Mouse (Mus musculus): ENCODE results near the gene Rhox11. TPM values are rescaled to one million over a fixed set of nuclear protein-coding genes. Genes with fewer than 3 reads are reported as not detected.
"Not testable (repeated sequence)": the region's sequence is repeated elsewhere in the genome, so short reads cannot be mapped to it uniquely, and the experiment has no call there.

Rhox11 gene
- total RNA-seq (2021) (not detected), polyA plus RNA-seq (2012; rRNA removed) (not detected in 2 replicates)
- long read RNA-seq, result 0 reads

DNA sequence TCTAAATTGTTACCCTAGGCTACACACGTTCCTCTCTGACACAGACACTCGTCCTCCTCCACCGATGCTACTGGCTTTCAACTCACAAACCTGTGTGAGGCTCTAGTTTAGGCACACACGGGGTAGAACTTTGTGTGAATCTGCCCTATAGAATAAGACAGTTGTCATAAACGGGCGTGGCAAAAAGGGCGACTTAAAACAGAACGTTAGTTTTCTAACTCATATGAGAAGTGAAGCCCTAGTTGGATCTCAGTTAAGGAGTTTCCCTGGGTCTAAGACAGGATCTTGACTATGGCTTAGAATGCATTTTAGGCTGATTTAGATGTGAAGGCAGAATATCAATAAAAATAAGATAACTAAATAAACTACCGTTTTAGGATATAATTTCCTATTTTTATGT is at the start of gene Rhox11:
TSS of gene Rhox11 (minus strand) at position 101 of the 400 bp plus-strand sequence.
- no peak for DNase-seq

DNA sequence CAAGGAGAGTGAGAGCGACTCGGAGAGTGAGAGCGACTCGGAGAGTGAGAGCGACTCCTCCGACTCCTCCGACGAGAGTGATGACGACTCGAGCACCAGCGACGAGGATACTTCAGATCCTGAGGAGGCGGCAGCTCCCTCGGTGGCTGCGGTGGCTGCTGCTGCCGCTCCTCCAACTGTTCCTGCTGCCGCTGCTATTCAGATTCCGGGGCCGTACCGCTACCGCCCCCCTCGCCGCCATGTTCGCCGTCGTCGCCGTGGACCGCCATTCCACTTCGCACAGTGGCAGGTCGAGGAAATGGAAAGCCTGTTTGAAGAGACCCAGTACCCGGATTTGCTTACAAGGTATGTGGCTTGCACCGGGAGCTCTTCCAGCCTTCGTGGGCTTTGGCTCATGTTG is 36.5 kb upstream of the Rhox11 start:
- DNase-seq, result no peak

DNA sequence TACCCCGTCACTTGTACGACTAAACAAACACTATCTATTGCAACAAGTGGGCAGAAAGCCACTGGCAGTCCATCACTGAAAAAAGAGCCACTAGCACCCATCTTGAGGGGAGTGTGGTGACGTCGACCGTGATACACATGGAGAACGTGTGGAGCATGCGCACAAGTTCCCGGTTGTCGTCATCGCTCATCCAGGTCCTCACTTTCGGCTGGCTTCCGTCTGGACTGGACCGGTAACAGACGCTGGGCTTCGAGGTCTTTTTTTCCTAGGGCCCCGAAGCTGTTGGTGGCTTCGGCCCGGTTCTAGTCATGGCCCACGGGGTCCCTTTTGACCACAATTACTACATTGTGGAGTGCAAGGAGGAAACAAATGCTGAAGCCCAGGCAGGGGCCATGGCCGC is 36.0 kb upstream of the Rhox11 start, which contains the start of gene Rhox13:
TSS of gene Rhox13 (plus strand) at position 238 of the 400 bp plus-strand sequence.
- no peak for DNase-seq

DNA sequence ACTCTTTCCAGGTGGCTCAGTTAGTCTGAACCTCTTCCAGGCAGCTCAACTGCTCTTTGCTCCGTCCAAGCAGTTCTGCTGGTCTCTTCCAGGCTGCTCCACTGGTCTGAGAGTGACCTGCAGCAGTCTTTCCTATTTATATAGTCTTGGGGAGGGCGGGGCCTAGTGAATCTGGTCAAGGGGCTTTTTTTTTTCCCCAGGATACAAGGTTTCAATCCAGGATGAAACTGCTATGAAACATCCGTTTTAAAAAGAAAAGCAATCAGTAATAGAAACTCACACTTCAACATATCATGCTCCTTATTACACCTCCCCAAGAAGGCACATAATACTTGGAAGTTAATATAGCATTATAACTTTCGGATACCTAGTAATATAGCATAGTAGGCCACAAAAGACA is 25.9 kb upstream of the Rhox11 start, which contains the start of gene Rhox12:
TSS of gene Rhox12 (minus strand) at position 101 of the 400 bp plus-strand sequence.
- no peak for DNase-seq

DNA sequence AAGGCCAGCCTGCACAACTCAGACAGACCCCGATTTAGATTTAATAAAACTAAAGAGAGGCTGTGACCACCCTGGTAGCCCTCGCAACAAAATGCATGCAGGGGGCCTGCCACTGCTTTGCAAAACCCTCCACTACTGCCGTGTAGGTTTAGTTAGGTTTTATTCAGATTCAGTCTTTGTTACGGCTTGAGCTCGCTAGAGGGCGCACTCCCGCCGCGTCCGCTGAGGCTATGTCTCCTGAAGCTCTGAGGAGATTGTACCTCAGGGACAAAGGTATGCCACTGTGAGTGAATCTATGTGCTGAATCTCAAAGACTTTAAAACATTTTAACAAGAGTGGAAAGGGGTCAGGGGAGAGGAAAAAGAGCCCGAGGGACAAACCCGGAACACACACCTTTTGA is 715 bp downstream of the Rhox11 start:
- peak; percentile 52 for DNase-seq

DNA sequence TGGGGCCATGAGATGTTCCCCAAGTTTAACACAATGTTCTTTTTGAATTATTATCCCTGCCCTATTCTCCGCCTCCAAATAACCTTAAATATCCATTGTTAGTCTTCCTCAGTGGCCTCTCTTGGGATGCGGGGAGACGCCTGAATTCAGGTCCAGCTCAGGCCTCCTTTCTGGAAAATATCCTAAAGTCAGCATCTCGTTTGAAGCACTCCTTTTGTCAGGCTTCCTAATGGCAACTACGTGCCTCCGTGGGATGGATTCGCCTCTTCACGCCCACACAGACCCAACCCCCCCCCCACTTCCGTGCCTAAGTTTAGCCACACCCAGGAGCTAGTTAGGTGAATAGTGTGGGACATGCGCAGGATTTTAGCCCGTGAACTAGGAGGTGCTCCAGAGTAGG is 18.8 kb downstream of the Rhox11 start, which contains the start of gene Rhox10:
TSS of gene Rhox10 (plus strand) at position 301 of the 400 bp plus-strand sequence.
- no peak for DNase-seq

DNA sequence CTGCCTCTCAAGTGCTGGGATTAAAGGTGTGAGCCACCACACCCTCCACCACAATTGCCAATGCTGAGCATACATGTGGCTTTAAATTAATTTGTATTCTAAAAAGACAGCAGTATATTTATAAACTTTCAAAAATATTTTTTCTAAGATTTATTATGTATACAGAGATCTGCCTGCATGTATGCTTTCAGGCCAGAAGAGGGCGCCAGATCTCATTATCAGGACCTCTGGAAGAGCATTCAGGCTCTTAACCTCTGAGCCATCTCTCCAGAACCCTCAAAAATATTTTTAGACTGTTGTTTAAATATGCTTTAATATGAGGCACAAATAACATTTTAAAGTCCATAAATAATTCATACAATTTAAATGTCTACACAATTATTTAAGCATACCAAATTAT is 23.4 kb downstream of the Rhox11 start:
- DNase-seq, result no peak

DNA sequence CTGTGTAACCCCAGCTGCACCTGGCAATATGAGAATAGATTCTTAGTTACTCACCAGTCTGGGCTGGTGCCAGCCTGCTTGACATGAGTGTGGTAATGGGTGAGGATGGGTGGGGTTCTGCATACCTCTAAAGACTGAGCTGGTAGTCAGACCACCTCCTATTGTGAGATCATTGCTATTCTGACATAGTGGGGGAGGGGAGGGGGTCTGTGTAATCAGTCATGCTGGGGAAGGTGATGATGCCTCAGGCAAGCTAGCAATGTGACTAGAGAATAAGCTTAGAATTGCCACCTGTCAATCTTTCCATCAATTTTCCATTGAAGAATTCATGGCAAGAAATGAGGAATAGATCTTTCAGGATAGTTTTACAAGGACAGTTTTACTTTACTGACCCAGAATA is 41.9 kb downstream of the Rhox11 start, which contains the start of gene Btg1-ps2:
TSS of gene Btg1-ps2 (minus strand) at position 101 of the 400 bp plus-strand sequence.
- not testable (repeated sequence) for DNase-seq

DNA sequence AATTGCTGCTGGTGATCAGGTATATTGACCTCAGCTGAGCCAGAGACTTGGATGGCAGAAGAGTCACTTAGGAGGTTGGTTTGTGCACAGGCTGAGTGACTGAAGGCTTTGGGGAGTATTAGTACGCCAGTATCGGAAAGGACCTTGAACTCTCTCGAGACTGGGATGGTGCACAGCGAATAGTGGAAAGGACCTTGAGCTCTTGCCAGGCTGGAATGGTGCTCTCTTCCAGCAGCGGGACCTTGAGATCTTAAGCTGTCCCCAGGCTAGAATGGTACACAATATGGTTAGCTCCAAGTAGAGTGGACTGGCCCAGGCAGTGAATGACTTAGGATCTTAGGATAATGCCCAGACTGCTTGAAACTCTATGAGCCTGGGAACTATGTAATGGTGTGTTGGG is 45.3 kb downstream of the Rhox11 start:
- DNase-seq, result peak; percentile 54

DNA sequence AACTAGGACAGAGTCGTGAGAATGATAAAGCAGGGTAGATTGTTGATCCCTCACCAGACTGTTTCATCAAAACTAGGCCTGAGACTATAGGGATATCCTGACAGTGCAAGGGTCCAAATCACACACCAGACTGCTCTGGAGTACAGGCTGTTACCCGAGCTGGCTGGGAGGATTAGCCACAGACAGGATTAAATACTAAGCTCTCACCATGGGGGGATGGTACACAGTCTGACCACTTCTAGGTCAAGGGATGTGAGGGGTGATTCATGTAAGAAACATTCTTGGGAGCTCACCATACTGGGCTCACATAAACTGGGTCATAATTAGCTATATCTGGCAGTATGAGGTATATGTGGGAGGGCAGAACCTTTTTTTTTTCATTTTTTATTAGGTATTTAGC is 51.1 kb downstream of the Rhox11 start:
- DNase-seq, result no peak

Other genes starting within 250 kb of the Rhox11 start
- gene Rhox8, start 206.2 kb downstream of the Rhox11 start, total RNA-seq (2021), result not detected
- not detected in 2 replicates for gene Rhox8, start 206.2 kb downstream of the Rhox11 start, polyA plus RNA-seq (2012; rRNA removed)
- not detected for gene Rhox7b, start 187.9 kb downstream of the Rhox11 start, total RNA-seq (2021)
- gene Rhox7b, start 187.9 kb downstream of the Rhox11 start, polyA plus RNA-seq (2012; rRNA removed), result not detected in 2 replicates
- not detected for gene Rhox9, start 183.4 kb downstream of the Rhox11 start, total RNA-seq (2021)
- not detected in 2 replicates for gene Rhox9, start 183.4 kb downstream of the Rhox11 start, polyA plus RNA-seq (2012; rRNA removed)
- gene Btg1-ps1, start 66.3 kb downstream of the Rhox11 start, total RNA-seq (2021), result not detected
- gene Btg1-ps1, start 66.3 kb downstream of the Rhox11 start, polyA plus RNA-seq (2012; rRNA removed), result not detected in 2 replicates
- gene Btg1-ps2, start 42.0 kb downstream of the Rhox11 start, total RNA-seq (2021), result not detected
- 0.51 TPM in 1 of 2 replicates, not detected in the other for gene Btg1-ps2, start 42.0 kb downstream of the Rhox11 start, polyA plus RNA-seq (2012; rRNA removed)
- not detected for gene Rhox10, start 18.7 kb downstream of the Rhox11 start, total RNA-seq (2021)
- not detected in 2 replicates for gene Rhox10, start 18.7 kb downstream of the Rhox11 start, polyA plus RNA-seq (2012; rRNA removed)
- gene Rhox12, start 25.8 kb upstream of the Rhox11 start, total RNA-seq (2021), result not detected
- gene Rhox12, start 25.8 kb upstream of the Rhox11 start, polyA plus RNA-seq (2012; rRNA removed), result not detected in 2 replicates
- gene Rhox13, start 36.1 kb upstream of the Rhox11 start, total RNA-seq (2021), result not detected
- gene Rhox13, start 36.1 kb upstream of the Rhox11 start, polyA plus RNA-seq (2012; rRNA removed), result not detected in 2 replicates
- 10 to 100 TPM; 24.7 to 37.7 TPM for gene Zbtb33, start 104.7 kb upstream of the Rhox11 start, total RNA-seq (2021)
- 1.5 and 1.9 TPM in 2 replicates for gene Zbtb33, start 104.7 kb upstream of the Rhox11 start, polyA plus RNA-seq (2012; rRNA removed)
- gene Tmem255a, start 167.3 kb upstream of the Rhox11 start, total RNA-seq (2021), result 10 to 100 TPM; 22.3 to 32.6 TPM
- gene Tmem255a, start 167.3 kb upstream of the Rhox11 start, polyA plus RNA-seq (2012; rRNA removed), result 9.1 and 16.4 TPM in 2 replicates
- gene Atp1b4, start 231.0 kb upstream of the Rhox11 start, total RNA-seq (2021), result not detected
- gene Atp1b4, start 231.0 kb upstream of the Rhox11 start, polyA plus RNA-seq (2012; rRNA removed), result not detected in 2 replicates